Mouse (Mus musculus): Measurements from ENCODE around the gene Cxadr. TPM values are rescaled to one million over a fixed set of nuclear protein-coding genes. Genes with fewer than 3 reads are reported as not detected.
A peak's percentile ranks its signal among the peaks of the same experiment; 100 is the strongest.
"Not testable (repeated sequence)": the region's sequence is repeated elsewhere in the genome, so short reads cannot be mapped to it uniquely, and the experiment has no call there.

The Cxadr gene
- polyA plus RNA-seq, 1 experiment from 2014 or later = 105 TPM

DNA sequence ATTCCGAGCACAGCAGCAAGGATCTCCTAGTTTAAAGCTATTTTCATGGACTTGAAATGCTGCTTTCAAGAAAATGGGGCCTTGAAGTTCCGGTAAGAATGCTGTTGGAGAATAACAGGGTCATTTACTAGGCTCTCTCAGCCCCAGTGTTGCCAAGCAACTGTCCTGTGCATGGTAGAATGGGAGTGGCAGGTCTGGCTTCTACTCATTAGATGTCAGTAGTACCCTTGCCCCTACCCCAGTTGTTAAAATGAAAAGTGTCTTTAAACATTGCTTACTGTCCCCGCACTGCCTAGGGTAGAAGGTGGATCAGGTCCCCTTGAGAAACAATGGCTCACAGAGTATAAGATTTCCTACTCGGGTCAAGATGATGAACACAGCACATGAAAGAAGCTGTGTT, 40.1 kb downstream of the Cxadr start:
- DNase-seq (ENCODE audit: low spot score) (no peak), ATAC-seq (peak; percentile 42)
- Histone ChIP-seq H3K27me3 (replicated peaks; ENCODE audit: control insufficient read depth, insufficient read depth, low read length) (no peaks in the 10 kb centered on the region), H3K4me1 (ENCODE audit: control insufficient read depth, insufficient read depth, low read length) (no peaks in the 10 kb centered on the region), H3K9ac (ENCODE audit: low read length) (no peak overlapping the region), H3K4me2 (ENCODE audit: low read length) (no peak overlapping the region), H3K36me3 (ENCODE audit: control insufficient read depth, insufficient read depth, low read length) (peaks cover 25% of the 10 kb centered on the region), H3K27ac (ENCODE audit: low read depth, low read length) (no peak overlapping the region), H3K4me3 (ENCODE audit: low read depth, low read length) (no peak overlapping the region), H3K9me3 (replicated peaks; ENCODE audit: control insufficient read depth, low read length) (no peaks in the 10 kb centered on the region)
- WGBS = 47% methylated on average over 4 of the region's 4 CpGs

DNA sequence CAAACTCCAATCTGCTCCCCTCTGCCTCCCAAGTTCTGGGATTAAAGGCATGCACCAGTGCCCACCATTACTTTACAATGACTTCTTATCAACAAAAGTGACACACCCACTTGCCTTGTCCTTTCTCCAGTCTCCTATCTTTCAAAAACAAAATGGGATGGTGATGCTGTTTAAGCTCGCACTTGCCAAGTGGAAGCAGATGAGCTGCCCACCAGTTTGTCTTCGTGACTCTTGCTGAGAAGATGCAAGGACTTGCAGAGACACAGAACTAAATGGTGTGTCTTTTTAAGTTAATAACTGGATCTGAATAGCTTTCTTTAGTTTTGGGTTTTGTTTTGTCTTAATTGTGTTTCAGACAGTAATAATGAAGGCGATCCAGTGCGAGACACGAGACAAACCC, 41.5 kb downstream of the Cxadr start:
- no peaks in the 10 kb centered on the region for H3K27me3 ChIP-seq (replicated peaks; ENCODE audit: control insufficient read depth, insufficient read depth, low read length)
- no peak overlapping the region for H3K4me2 ChIP-seq (ENCODE audit: low read length)
- no peak overlapping the region for H3K9ac ChIP-seq (ENCODE audit: low read length)
- DNase-seq (ENCODE audit: low spot score) (no peak), ATAC-seq (no peak)
- no peaks in the 10 kb centered on the region for H3K4me1 ChIP-seq (ENCODE audit: control insufficient read depth, insufficient read depth, low read length)
- H3K9me3 ChIP-seq (replicated peaks; ENCODE audit: control insufficient read depth, low read length) = no peaks in the 10 kb centered on the region
- peaks cover 20% of the 10 kb centered on the region for H3K36me3 ChIP-seq (ENCODE audit: control insufficient read depth, insufficient read depth, low read length)
- no peak overlapping the region for H3K27ac ChIP-seq (ENCODE audit: low read depth, low read length)
- WGBS = 88% methylated on average over 5 of the region's 5 CpGs
- H3K4me3 ChIP-seq (ENCODE audit: low read depth, low read length) = no peak overlapping the region

GRCm38 (mm10) chr16:78343792-78344191, 42.5 kb downstream of the Cxadr start:
- H3K9ac ChIP-seq (ENCODE audit: low read length) = no peak overlapping the region
- no peaks in the 10 kb centered on the region for H3K9me3 ChIP-seq (replicated peaks; ENCODE audit: control insufficient read depth, low read length)
- H3K36me3 ChIP-seq (ENCODE audit: control insufficient read depth, insufficient read depth, low read length) = peaks cover 15% of the 10 kb centered on the region
- WGBS = 78% methylated on average over 6 of the region's 6 CpGs
- H3K27me3 ChIP-seq (replicated peaks; ENCODE audit: control insufficient read depth, insufficient read depth, low read length) = no peaks in the 10 kb centered on the region
- H3K27ac ChIP-seq (ENCODE audit: low read depth, low read length) = no peak overlapping the region
- no peak overlapping the region for H3K4me3 ChIP-seq (ENCODE audit: low read depth, low read length)
- H3K4me1 ChIP-seq (ENCODE audit: control insufficient read depth, insufficient read depth, low read length) = no peaks in the 10 kb centered on the region
- DNase-seq (ENCODE audit: low spot score) (no peak), ATAC-seq (no peak)
- no peak overlapping the region for H3K4me2 ChIP-seq (ENCODE audit: low read length)

- Histone ChIP-seq H3K36me3 (ENCODE audit: control insufficient read depth, insufficient read depth, low read length) (peaks cover 8% of the 10 kb centered on the region; the same call in 1 of the 2 replicates), H3K9me3 (replicated peaks; ENCODE audit: control insufficient read depth, low read length) (no peaks in the 10 kb centered on the region), H3K27ac (ENCODE audit: low read depth, low read length) (no peak overlapping the region), H3K4me2 (ENCODE audit: low read length) (no peak overlapping the region), H3K9ac (ENCODE audit: low read length) (no peak overlapping the region), H3K4me1 (ENCODE audit: control insufficient read depth, insufficient read depth, low read length) (no peaks in the 10 kb centered on the region), H3K4me3 (ENCODE audit: low read depth, low read length) (no peak overlapping the region), H3K27me3 (replicated peaks; ENCODE audit: control insufficient read depth, insufficient read depth, low read length) (no peaks in the 10 kb centered on the region)
- 87% methylated on average over 2 of the region's 2 CpGs for WGBS
- DNase-seq (ENCODE audit: low spot score) (peak; percentile 16), ATAC-seq (no peak)
These were observed 45.5 kb downstream of the Cxadr start for GRCm38 (mm10) chr16:78346662-78347327.

- H3K9ac ChIP-seq (ENCODE audit: low read length) = no peak overlapping the region
- 75% methylated on average over 13 of the region's 13 CpGs for WGBS
- H3K4me3 ChIP-seq (ENCODE audit: low read depth, low read length) = no peak overlapping the region
- H3K9me3 ChIP-seq (replicated peaks; ENCODE audit: control insufficient read depth, low read length) = no peaks in the 10 kb centered on the region
- no peak for DNase-seq (ENCODE audit: low spot score)
- no peak overlapping the region for H3K4me2 ChIP-seq (ENCODE audit: low read length)
- no peak overlapping the region for H3K27ac ChIP-seq (ENCODE audit: low read depth, low read length)
- H3K27me3 ChIP-seq (replicated peaks; ENCODE audit: control insufficient read depth, insufficient read depth, low read length) = no peaks in the 10 kb centered on the region
- no peaks in the 10 kb centered on the region for H3K4me1 ChIP-seq (ENCODE audit: control insufficient read depth, insufficient read depth, low read length)
- peaks cover 8% of the 10 kb centered on the region; the same call in 1 of the 2 replicates for H3K36me3 ChIP-seq (ENCODE audit: control insufficient read depth, insufficient read depth, low read length)
- no peak for ATAC-seq
These were observed 46.1 kb downstream of the Cxadr start for GRCm38 (mm10) chr16:78347328-78347926.

DNA sequence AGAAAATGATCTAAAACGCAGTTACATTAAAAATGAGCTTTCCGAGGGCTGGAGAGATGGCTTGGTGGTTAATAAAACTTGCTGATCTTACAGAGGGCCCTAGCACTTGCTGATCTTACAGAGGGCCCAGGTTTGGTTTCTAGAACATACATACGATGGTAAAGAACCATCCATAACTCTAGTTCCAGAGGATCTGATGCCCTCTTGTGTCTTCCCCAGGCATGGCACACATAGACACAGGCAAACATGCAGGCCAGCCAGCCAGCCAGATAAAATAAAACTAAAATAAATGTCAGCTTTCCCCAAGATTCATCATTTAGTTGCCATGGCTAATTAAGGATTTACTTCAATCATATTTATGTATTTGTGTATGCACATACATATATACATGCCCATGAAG, 56.5 kb downstream of the Cxadr start:
- no peak for DNase-seq (ENCODE audit: low spot score)
- H3K4me1 ChIP-seq (ENCODE audit: control insufficient read depth, insufficient read depth, low read length) = no peaks in the 10 kb centered on the region
- 93% methylated on average over 3 of the region's 3 CpGs for WGBS
- no peak overlapping the region for H3K4me2 ChIP-seq (ENCODE audit: low read length)
- no peak for ATAC-seq
- no peaks in the 10 kb centered on the region for H3K27me3 ChIP-seq (replicated peaks; ENCODE audit: control insufficient read depth, insufficient read depth, low read length)
- H3K27ac ChIP-seq (ENCODE audit: low read depth, low read length) = no peak overlapping the region
- no peak overlapping the region for H3K4me3 ChIP-seq (ENCODE audit: low read depth, low read length)
- H3K9ac ChIP-seq (ENCODE audit: low read length) = no peak overlapping the region
- H3K9me3 ChIP-seq (replicated peaks; ENCODE audit: control insufficient read depth, low read length) = no peaks in the 10 kb centered on the region
- peaks cover 24% of the 10 kb centered on the region for H3K36me3 ChIP-seq (ENCODE audit: control insufficient read depth, insufficient read depth, low read length)

GRCm38 (mm10) chr16:78361466-78361865, 60.2 kb downstream of the Cxadr start:
- no peak overlapping the region for H3K4me3 ChIP-seq (ENCODE audit: low read depth, low read length)
- H3K27ac ChIP-seq (ENCODE audit: low read depth, low read length) = no peak overlapping the region
- WGBS = 97% methylated on average over 4 of the region's 4 CpGs
- no peaks in the 10 kb centered on the region for H3K9me3 ChIP-seq (replicated peaks; ENCODE audit: control insufficient read depth, low read length)
- no peak overlapping the region for H3K4me2 ChIP-seq (ENCODE audit: low read length)
- DNase-seq (ENCODE audit: low spot score) (no peak), ATAC-seq (no peak)
- no peaks in the 10 kb centered on the region for H3K27me3 ChIP-seq (replicated peaks; ENCODE audit: control insufficient read depth, insufficient read depth, low read length)
- no peaks in the 10 kb centered on the region for H3K4me1 ChIP-seq (ENCODE audit: control insufficient read depth, insufficient read depth, low read length)
- H3K36me3 ChIP-seq (ENCODE audit: control insufficient read depth, insufficient read depth, low read length) = peaks cover 36% of the 10 kb centered on the region
- no peak overlapping the region for H3K9ac ChIP-seq (ENCODE audit: low read length)

- H3K4me3 ChIP-seq (ENCODE audit: low read depth, low read length); H3K9me3 ChIP-seq (replicated peaks; ENCODE audit: control insufficient read depth, low read length); H3K9ac ChIP-seq (ENCODE audit: low read length); ATAC-seq; H3K27ac ChIP-seq (ENCODE audit: low read depth, low read length); H3K4me1 ChIP-seq (ENCODE audit: control insufficient read depth, insufficient read depth, low read length); H3K27me3 ChIP-seq (replicated peaks; ENCODE audit: control insufficient read depth, insufficient read depth, low read length); DNase-seq (ENCODE audit: low spot score); H3K4me2 ChIP-seq (ENCODE audit: low read length): not testable (repeated sequence)
- peaks cover 47% of the 10 kb centered on the region for H3K36me3 ChIP-seq (ENCODE audit: control insufficient read depth, insufficient read depth, low read length)
- 97% methylated on average over 8 of the region's 9 CpGs for WGBS
These were observed 63.3 kb downstream of the Cxadr start for GRCm38 (mm10) chr16:78364554-78364953.

DNA sequence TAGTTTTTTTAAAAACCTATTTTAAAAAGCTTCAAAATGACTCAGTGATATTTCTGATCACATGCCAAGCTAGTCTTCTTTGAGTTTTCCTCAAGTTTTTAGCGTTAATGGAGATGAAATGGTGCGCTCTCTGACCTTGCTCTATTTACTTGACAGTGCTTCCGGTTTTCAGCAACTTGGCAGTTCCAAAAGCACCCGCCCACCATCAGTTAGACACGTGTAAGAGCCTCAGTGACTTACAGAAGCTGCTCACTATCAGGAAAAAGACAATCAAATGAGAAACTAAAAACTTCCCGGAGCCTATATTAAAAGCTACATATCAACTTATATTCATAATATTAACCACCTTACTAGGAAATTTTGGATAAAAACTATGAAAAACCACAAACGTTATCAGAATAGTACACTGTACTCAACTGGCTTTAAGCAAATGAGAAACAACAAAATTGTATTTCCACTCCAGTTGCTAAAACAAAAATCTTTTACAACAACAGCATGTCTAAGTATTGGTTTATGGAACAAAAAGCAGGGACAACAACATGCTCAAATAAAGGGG, 70.3 kb downstream of the Cxadr start:
- Histone ChIP-seq H3K9ac (ENCODE audit: low read length) (no peak overlapping the region), H3K27ac (ENCODE audit: low read depth, low read length) (no peak overlapping the region), H3K9me3 (replicated peaks; ENCODE audit: control insufficient read depth, low read length) (no peaks in the 10 kb centered on the region), H3K4me3 (ENCODE audit: low read depth, low read length) (no peak overlapping the region), H3K4me2 (ENCODE audit: low read length) (no peak overlapping the region), H3K4me1 (ENCODE audit: control insufficient read depth, insufficient read depth, low read length) (no peaks in the 10 kb centered on the region), H3K27me3 (replicated peaks; ENCODE audit: control insufficient read depth, insufficient read depth, low read length) (no peaks in the 10 kb centered on the region), H3K36me3 (ENCODE audit: control insufficient read depth, insufficient read depth, low read length) (peaks cover 30% of the 10 kb centered on the region)
- ATAC-seq = no peak
- no peak for DNase-seq (ENCODE audit: low spot score)
- WGBS = 81% methylated on average over 7 of the region's 7 CpGs
